Mouse (Mus musculus) MEL (cell line): ENCODE data around the gene Poc1a. TPM values are rescaled to one million over a fixed set of nuclear protein-coding genes. Genes with fewer than 3 reads are reported as not detected.

Source experiments
- DNase-seq: peaks from one replicate; pipeline ENCODE4 v3.0.0; 2011; ENCODE audit warnings: low read depth, low spot score
- H3K27ac ChIP-seq: 2 replicates; pipeline ENCODE4 v1.5.1; 2012; ENCODE audit warnings: low read depth, mild to moderate bottlenecking, control low read depth, low read length, moderate library complexity; ENCODE audit not compliant: control insufficient read depth
- H3K27me3 ChIP-seq, 2 experiments: fragments of 150-350 bp in 1 of 2; sonication (generic) in 1 of 2; 2 replicates each; pipeline ENCODE4 v1.6.1; 2012; ENCODE audit warnings: low read length in 2 of 2, mild to moderate bottlenecking in 2 of 2, improper control_type of control experiment in 1 of 2, moderate library complexity in 1 of 2; ENCODE audit not compliant: insufficient read depth in 2 of 2, control insufficient read depth in 1 of 2
- H3K36me3 ChIP-seq, 2 experiments: 2 replicates each; pipeline ENCODE4 v1.6.1; 2012 to 2014; ENCODE audit warnings: low read length in 2 of 2, improper control_type of control experiment in 1 of 2, inconsistent platforms in 1 of 2, mild to moderate bottlenecking in 1 of 2; ENCODE audit not compliant: insufficient read depth in 2 of 2, control insufficient read depth in 1 of 2
- H3K4me1 ChIP-seq, 2 experiments: fragments of 150-350 bp in 1 of 2; sonication (generic) in 1 of 2; 2 replicates each; pipeline ENCODE4 v1.6.1; 2012; ENCODE audit warnings: low read length in 2 of 2, improper control_type of control experiment in 1 of 2, mild to moderate bottlenecking in 1 of 2; ENCODE audit not compliant: insufficient read depth in 2 of 2, control insufficient read depth in 1 of 2
- H3K4me3 ChIP-seq, 2 experiments: fragments of 150-350 bp in 1 of 2; sonication (generic) in 1 of 2; 2 replicates each; pipeline ENCODE4 v1.5.1; 2012; ENCODE audit warnings: low read depth in 2 of 2, low read length in 2 of 2, mild to moderate bottlenecking in 2 of 2, moderate library complexity in 2 of 2, control low read depth in 1 of 2, improper control_type of control experiment in 1 of 2; ENCODE audit not compliant: control insufficient read depth in 1 of 2, insufficient read depth in 1 of 2
- H3K79me2 ChIP-seq: 2 replicates; pipeline ENCODE4 v1.6.1; 2012; ENCODE audit warnings: mild to moderate bottlenecking, low read length, moderate library complexity; ENCODE audit not compliant: control insufficient read depth, poor library complexity, insufficient read depth
- H3K9ac ChIP-seq: 2 replicates; pipeline ENCODE4 v1.6.1; 2012; ENCODE audit warnings: low read depth, mild to moderate bottlenecking, control low read depth, low read length, moderate library complexity; ENCODE audit not compliant: control insufficient read depth, poor library complexity, severe bottlenecking
- H3K9me3 ChIP-seq: fragments of 150-350 bp; sonication (generic); replicated peaks from 2 replicates; pipeline ENCODE4 v1.6.1; 2012; ENCODE audit warnings: mild to moderate bottlenecking, low read length, improper control_type of control experiment, moderate library complexity; ENCODE audit not compliant: insufficient read depth
- BHLHE40 ChIP-seq: IDR thresholded peaks from 2 replicates; pipeline ENCODE4 v1.6.1; 2012; ENCODE audit warnings: low read depth, mild to moderate bottlenecking, inconsistent platforms, low read length, improper control_type of control experiment, borderline replicate concordance
- CHD1 ChIP-seq: IDR thresholded peaks from 2 replicates; pipeline ENCODE4 v1.6.1; 2012; ENCODE audit warnings: low read depth, mild to moderate bottlenecking, inconsistent platforms, low read length, improper control_type of control experiment
- CHD2 ChIP-seq: IDR thresholded peaks from 2 replicates; pipeline ENCODE4 v1.6.1; 2011; ENCODE audit warnings: low read length, improper control_type of control experiment
- CTCF ChIP-seq, 3 experiments: IDR thresholded peaks in 2 of 3; conservative IDR thresholded peaks in 1 of 3; 2 replicates each; pipeline ENCODE4 v1.5.1; 2011 to 2012; ENCODE audit warnings: low read length in 3 of 3, low read depth in 2 of 3, mild to moderate bottlenecking in 2 of 3, improper control_type of control experiment in 1 of 3, inconsistent platforms in 1 of 3, mixed read lengths in 1 of 3, moderate library complexity in 1 of 3; ENCODE audit not compliant: control insufficient read depth in 1 of 3, insufficient read depth in 1 of 3, poor library complexity in 1 of 3, severe bottlenecking in 1 of 3
- ELF1 ChIP-seq: IDR thresholded peaks from 2 replicates; pipeline ENCODE4 v1.6.1; 2014; ENCODE audit warnings: low read depth, mild to moderate bottlenecking, inconsistent platforms, low read length, improper control_type of control experiment, moderate library complexity
- EP300 ChIP-seq, 2 experiments: IDR thresholded peaks; 2 replicates each; pipeline ENCODE4 v1.6.1; 2011; ENCODE audit warnings: improper control_type of control experiment in 2 of 2, low read length in 2 of 2, low read depth in 1 of 2, mild to moderate bottlenecking in 1 of 2
- ETS1 ChIP-seq: IDR thresholded peaks from 2 replicates; pipeline ENCODE4 v1.6.1; 2012; ENCODE audit warnings: low read depth, mild to moderate bottlenecking, inconsistent platforms, low read length, improper control_type of control experiment, moderate library complexity
- GATA1 ChIP-seq: IDR thresholded peaks from 2 replicates; pipeline ENCODE4 v1.6.1; 2011; ENCODE audit warnings: low read depth, low read length, improper control_type of control experiment
- KAT2A ChIP-seq: conservative IDR thresholded peaks from 2 replicates; pipeline ENCODE4 v1.6.1; 2012; ENCODE audit warnings: low read depth, low read length, improper control_type of control experiment, inconsistent platforms
- MAFK ChIP-seq: IDR thresholded peaks from 2 replicates; pipeline ENCODE4 v1.6.1; 2011; ENCODE audit warnings: low read depth, mild to moderate bottlenecking, low read length, improper control_type of control experiment, borderline replicate concordance
- MAZ ChIP-seq: IDR thresholded peaks from 2 replicates; pipeline ENCODE4 v1.6.1; 2012; ENCODE audit warnings: low read depth, mild to moderate bottlenecking, inconsistent platforms, low read length, improper control_type of control experiment
- MEF2A ChIP-seq: IDR thresholded peaks from 2 replicates; pipeline ENCODE4 v1.6.1; 2014; ENCODE audit warnings: low read depth, mild to moderate bottlenecking, inconsistent platforms, low read length, improper control_type of control experiment; ENCODE audit not compliant: poor library complexity, insufficient replicate concordance, severe bottlenecking; ENCODE audit errors: extremely low read depth
- MYB ChIP-seq: IDR thresholded peaks from 2 replicates; pipeline ENCODE4 v1.6.1; 2011; ENCODE audit warnings: mild to moderate bottlenecking, low read depth, low read length, improper control_type of control experiment
- MYC ChIP-seq: IDR thresholded peaks from 2 replicates; pipeline ENCODE4 v1.6.1; 2011; ENCODE audit warnings: low read depth, mild to moderate bottlenecking, low read length, improper control_type of control experiment, moderate library complexity
- NELFE ChIP-seq: IDR thresholded peaks from 2 replicates; pipeline ENCODE4 v1.6.1; 2011; ENCODE audit warnings: low read depth, low read length, improper control_type of control experiment
- NRF1 ChIP-seq: IDR thresholded peaks from 2 replicates; pipeline ENCODE4 v1.6.1; 2014; ENCODE audit warnings: low read depth, mild to moderate bottlenecking, inconsistent platforms, low read length, improper control_type of control experiment, moderate library complexity; ENCODE audit not compliant: poor library complexity, insufficient read depth, severe bottlenecking
- POLR2AphosphoS2 ChIP-seq: IDR thresholded peaks from 2 replicates; pipeline ENCODE4 v1.6.1; 2011; ENCODE audit warnings: low read length, improper control_type of control experiment
- POLR2AphosphoS5 ChIP-seq: IDR thresholded peaks from 2 replicates; pipeline ENCODE4 v1.6.1; 2012; ENCODE audit warnings: low read depth, borderline replicate concordance, mild to moderate bottlenecking, inconsistent platforms, low read length, moderate library complexity, mixed read lengths
- RAD21 ChIP-seq: IDR thresholded peaks from 2 replicates; pipeline ENCODE4 v1.6.1; 2011; ENCODE audit warnings: mild to moderate bottlenecking, low read depth, low read length, improper control_type of control experiment
- SIN3A ChIP-seq: IDR thresholded peaks from 2 replicates; pipeline ENCODE4 v1.6.1; 2012; ENCODE audit warnings: low read length, improper control_type of control experiment, inconsistent platforms
- TAL1 ChIP-seq: IDR thresholded peaks from 2 replicates; pipeline ENCODE4 v1.6.1; 2012; ENCODE audit warnings: mild to moderate bottlenecking, inconsistent platforms, low read length, moderate library complexity, mixed read lengths
- TBP ChIP-seq: IDR thresholded peaks from 2 replicates; pipeline ENCODE4 v1.8.0; 2011; ENCODE audit warnings: low read depth, low read length, improper control_type of control experiment
- TCF12 ChIP-seq: IDR thresholded peaks from 2 replicates; pipeline ENCODE4 v1.6.1; 2014; ENCODE audit warnings: low read depth, mild to moderate bottlenecking, inconsistent platforms, low read length, improper control_type of control experiment, moderate library complexity
- UBTF ChIP-seq: IDR thresholded peaks from 2 replicates; pipeline ENCODE4 v1.6.1; 2012; ENCODE audit warnings: low read depth, mild to moderate bottlenecking, inconsistent platforms, low read length, improper control_type of control experiment, moderate library complexity, borderline replicate concordance; ENCODE audit not compliant: insufficient read depth
- ZC3H11A ChIP-seq: IDR thresholded peaks from 2 replicates; pipeline ENCODE4 v1.6.1; 2012; ENCODE audit warnings: low read depth, mild to moderate bottlenecking, inconsistent platforms, low read length, improper control_type of control experiment
- ZKSCAN1 ChIP-seq: IDR thresholded peaks from 2 replicates; pipeline ENCODE4 v1.6.1; 2012; ENCODE audit warnings: low read depth, mild to moderate bottlenecking, inconsistent platforms, low read length, improper control_type of control experiment, moderate library complexity
- polyA plus RNA-seq, 2 experiments: library from polyadenylated mRNA; stranded (reverse) in 1 of 2; unstranded in 1 of 2; fragments of >175 nt in 1 of 2; fragments of >200 nt in 1 of 2; gene quantifications; 2 replicates each; pipeline versions ENCODE4 v1.2.1 to v1.2.4; 2012; ENCODE audit warnings: low replicate concordance in 2 of 2, low read depth in 1 of 2; ENCODE audit not compliant: insufficient read length in 2 of 2, insufficient read depth in 1 of 2, missing spikeins in 1 of 2
- total RNA-seq: library from RNA; depleted of rRNA; stranded (reverse); fragments of 300-350 nt; gene quantifications from 2 replicates; pipeline ENCODE4 v1.2.3, GENCODE M21; 2012

The Poc1a gene
- total and polyA plus RNA-seq, 3 experiments, result 33.8 to 41.3 TPM; not detected in 1

GRCm38 (mm10) chr9:106273276-106273675 is 7.6 kb upstream of the Poc1a start:
- Histone ChIP-seq H3K36me3 (no peaks in the 10 kb centered on the region; a peak in 1 of 4 replicates), H3K4me3 (no peak overlapping the region), H3K9ac (no peak overlapping the region), H3K9me3 (no peaks in the 10 kb centered on the region), H3K27me3 (no peaks in the 10 kb centered on the region), H3K79me2 (no peaks in the 10 kb centered on the region), H3K4me1 (no peaks in the 10 kb centered on the region; a peak in 1 of 4 replicates), H3K27ac (no peak overlapping the region)
- no peak for TF ChIP-seq MYB
- TF ChIP-seq ELF1, result no peak
- no peak for TF ChIP-seq BHLHE40
- no peak for TF ChIP-seq CHD2
- TF ChIP-seq ZC3H11A, result no peak
- no peak for TF ChIP-seq POLR2AphosphoS2
- TF ChIP-seq NELFE, result no peak
- no peak for TF ChIP-seq CHD1
- no peak for TF ChIP-seq ZKSCAN1
- no peak for TF ChIP-seq MYC
- TF ChIP-seq GATA1, result no peak
- TF ChIP-seq TBP, result no peak
- no peak for TF ChIP-seq ETS1
- no peak for TF ChIP-seq SIN3A
- no peak for TF ChIP-seq MEF2A
- DNase-seq, result no peak

- Histone ChIP-seq H3K27me3 (no peaks in the 10 kb centered on the region), H3K9me3 (no peaks in the 10 kb centered on the region), H3K79me2 (no peaks in the 10 kb centered on the region), H3K4me1 (no peaks in the 10 kb centered on the region; a peak in 1 of 4 replicates), H3K36me3 (no peaks in the 10 kb centered on the region; a peak in 1 of 4 replicates), H3K4me3 (no peak overlapping the region), H3K9ac (no peak overlapping the region), H3K27ac (no peak overlapping the region)
- DNase-seq, result no peak
- TF ChIP-seq NRF1, result no peak
Measured at GRCm38 (mm10) chr9:106273791-106274190, 7.1 kb upstream of the Poc1a start.

- DNase-seq, result no peak
- H3K27ac ChIP-seq, result no peak overlapping the region
- no peaks in the 10 kb centered on the region for H3K9me3 ChIP-seq
- no peak overlapping the region for H3K4me3 ChIP-seq
- no peaks in the 10 kb centered on the region; a peak in 1 of 4 replicates for H3K36me3 ChIP-seq
- H3K27me3 ChIP-seq, result no peaks in the 10 kb centered on the region
- H3K4me1 ChIP-seq, result no peaks in the 10 kb centered on the region; a peak in 1 of 4 replicates
- no peaks in the 10 kb centered on the region for H3K79me2 ChIP-seq
- H3K9ac ChIP-seq, result no peak overlapping the region
- no peak for TF ChIP-seq POLR2AphosphoS2
- no peak for TF ChIP-seq EP300 (IDR thresholded peaks at IDR 0.05; ENCODE audit: low read depth in 1 of 2, low read length in 2 of 2)
- no peak for TF ChIP-seq TAL1
- no peak for TF ChIP-seq SIN3A
- TF ChIP-seq RAD21, result no peak
- no peak for TF ChIP-seq CTCF (IDR thresholded peaks at IDR 0.05 in 2 of 3, conservative IDR thresholded peaks at IDR 0.05 in 1 of 3; ENCODE audit: control insufficient read depth in 1 of 3, insufficient read depth in 1 of 3, low read depth in 2 of 3, low read length in 3 of 3, poor library complexity in 1 of 3, severe bottlenecking in 1 of 3)
- no peak for TF ChIP-seq NRF1
- no peak for TF ChIP-seq NELFE
- no peak for TF ChIP-seq ETS1
- no peak for TF ChIP-seq POLR2AphosphoS5
- no peak for TF ChIP-seq KAT2A
- TF ChIP-seq TCF12, result no peak
- no peak for TF ChIP-seq UBTF
- TF ChIP-seq MAZ, result no peak
- no peak for TF ChIP-seq BHLHE40
- TF ChIP-seq MAFK, result no peak
Measured at GRCm38 (mm10) chr9:106274652-106275180, 6.1 kb upstream of the Poc1a start.
